Comparison of ENCODE assay signal across 25 mouse cellular contexts in the genomic region with DNA sequence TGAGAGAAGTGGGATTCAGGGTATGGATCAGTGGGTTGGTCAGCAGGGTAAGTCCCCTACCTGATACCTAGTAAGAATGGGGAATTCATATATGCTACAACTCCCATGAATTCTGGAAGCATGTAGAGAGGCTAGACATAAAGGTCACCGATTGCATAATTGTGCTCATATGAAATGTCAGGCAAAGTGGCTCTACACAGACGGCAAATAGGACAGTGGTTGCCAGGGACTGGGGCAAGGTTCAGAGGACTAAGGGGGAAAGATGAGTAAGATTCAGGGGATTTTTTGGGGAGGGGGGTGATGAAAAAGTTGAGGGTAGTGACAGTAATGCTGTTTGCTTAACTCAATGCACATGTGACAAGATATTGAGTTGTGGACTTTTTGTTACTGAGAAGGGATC. TPM values are rescaled to one million over a fixed set of nuclear protein-coding genes. Genes with fewer than 3 reads are reported as not detected.
DNase-seq lines count a peak whose midpoint lies in the region; ATAC-seq and TF ChIP-seq lines count a peak whose summit lies in the region.
"Had no signal": no experiment of that assay in that cellular context is flagged by ENCODE, and none has a peak within 500 bp of the region (broad histone marks: within the 10 kb centered on the region; RNA-seq: fewer than 3 reads in every experiment).

No protein-coding gene starts in this region.

- no peak for TF ChIP-seq EP300 in liver, postnatal 0 days (IDR thresholded peaks at IDR 0.05; ENCODE audit: low read depth)

- WGBS in liver, postnatal 0 days (ENCODE audit: insufficient replicate concordance) = 62% methylated on average over 2 of the region's 2 CpGs
- 72% methylated on average over 2 of the region's 2 CpGs for WGBS in liver, embryonic 12.5 days (ENCODE audit: insufficient replicate concordance)

- no peak overlapping the region for H3K4me3 ChIP-seq in liver, postnatal 0 days (ENCODE audit: low read depth, low read length)
- no peak overlapping the region for H3K4me3 ChIP-seq in liver, embryonic 12.5 days
- H3K4me3 ChIP-seq: forebrain, embryonic 10.5 days; forebrain, embryonic 13.5 days; heart, embryonic 12.5 days; heart, embryonic 15.5 days; hindbrain, embryonic 10.5 days; hindbrain, embryonic 13.5 days had no signal

- H3K9ac ChIP-seq in liver, postnatal 0 days (replicated peaks) = no peak overlapping the region
- no peak overlapping the region for H3K9ac ChIP-seq in liver, embryonic 12.5 days
- H3K9ac ChIP-seq: forebrain, embryonic 13.5 days; heart, embryonic 12.5 days; heart, embryonic 15.5 days; hindbrain, embryonic 13.5 days had no signal

- no peak overlapping the region for H3K4me2 ChIP-seq in liver, postnatal 0 days (ENCODE audit: low read depth, low read length)
- H3K4me2 ChIP-seq in liver, embryonic 12.5 days = no peak overlapping the region
- H3K4me2 ChIP-seq: forebrain, embryonic 13.5 days; heart, embryonic 12.5 days; heart, embryonic 15.5 days; hindbrain, embryonic 13.5 days had no signal

- peak; percentile 26 to 46 for DNase-seq in adrenal gland, postnatal 36 days
- no peak for DNase-seq in adrenal gland, postnatal 25 days
- no peak for DNase-seq in liver, postnatal 0 days
- peak; percentile 76 for DNase-seq in adipocyte (ENCODE audit: low spot score)
- DNase-seq: cerebellum, adult 18-20 months; cerebellum, adult 9-10 months; cerebellum, postnatal 14 days; gastrocnemius, postnatal 10 days; gastrocnemius, postnatal 36 days; heart, postnatal 10 days; heart, postnatal 36 days had no signal

- no peaks in the 10 kb centered on the region for H3K36me3 ChIP-seq in liver, postnatal 0 days (replicated peaks; ENCODE audit: insufficient read depth, low read length)
- no peaks in the 10 kb centered on the region for H3K36me3 ChIP-seq in liver, embryonic 12.5 days
- H3K36me3 ChIP-seq: forebrain, embryonic 10.5 days; heart, embryonic 15.5 days; hindbrain, embryonic 10.5 days; hindbrain, embryonic 13.5 days had no signal

- no peak for TF ChIP-seq CTCF in liver, postnatal 0 days (IDR thresholded peaks at IDR 0.05; ENCODE audit: low read depth)

- H3K27me3 ChIP-seq in liver, postnatal 0 days (ENCODE audit: insufficient read depth, low read length) = no peaks in the 10 kb centered on the region
- no peaks in the 10 kb centered on the region; the same call in 1 of the 2 replicates for H3K27me3 ChIP-seq in liver, embryonic 12.5 days (replicated peaks)
- H3K27me3 ChIP-seq: forebrain, embryonic 13.5 days; heart, embryonic 12.5 days; heart, embryonic 15.5 days; hindbrain, embryonic 13.5 days had no signal

- no peak overlapping the region for H3K27ac ChIP-seq in liver, postnatal 0 days (ENCODE audit: low read depth)
- no peak overlapping the region for H3K27ac ChIP-seq in liver, embryonic 12.5 days
- H3K27ac ChIP-seq: forebrain, embryonic 10.5 days; forebrain, embryonic 13.5 days; hindbrain, embryonic 10.5 days; hindbrain, embryonic 13.5 days; hindbrain, postnatal 0 days had no signal

- no peaks in the 10 kb centered on the region for H3K9me3 ChIP-seq in liver, postnatal 0 days (ENCODE audit: low read length)
- H3K9me3 ChIP-seq in liver, embryonic 12.5 days (replicated peaks) = no peaks in the 10 kb centered on the region
- H3K9me3 ChIP-seq: forebrain, embryonic 13.5 days; heart, embryonic 12.5 days; heart, embryonic 15.5 days; hindbrain, embryonic 13.5 days had no signal

- peak; percentile 79 for ATAC-seq in liver, postnatal 0 days
- no peak for ATAC-seq in liver, embryonic 12.5 days
- ATAC-seq in monocyte, adult 5-6 weeks (replicated peaks; ENCODE audit: insufficient number of reproducible peaks, low FRiP score, low TSS enrichment, poor library complexity, severe bottlenecking) = peak; percentile 71
- ATAC-seq: activated CD4-positive, CD25-positive, alpha-beta regulatory T cell, adult 4 months; CD4-positive, CD25-positive, alpha-beta regulatory T cell, adult 4 months; forebrain, embryonic 13.5 days; forebrain, embryonic 16.5 days; hindbrain, postnatal 0 days; inflammation-experienced regulatory T-cells, adult 6 months; intestine, embryonic 16.5 days had no signal

- no peaks in the 10 kb centered on the region for H3K4me1 ChIP-seq in liver, postnatal 0 days (ENCODE audit: insufficient read depth)
- H3K4me1 ChIP-seq in liver, embryonic 12.5 days = no peaks in the 10 kb centered on the region
- H3K4me1 ChIP-seq: forebrain, embryonic 10.5 days; forebrain, embryonic 13.5 days; hindbrain, embryonic 10.5 days; hindbrain, embryonic 13.5 days had no signal

RNA-seq across cellular contexts. Expression of gene Cyth3, which starts 41.3 kb away (rescaled TPM):
- total RNA-seq in adrenal gland, postnatal 36 days (2021) = 100 to 1,000 TPM; 120 to 180 TPM
- 156 and 193 TPM in 2 replicates for total RNA-seq in adrenal gland, postnatal 25 days (2021)
- 12.1 and 15.3 TPM in 2 replicates for polyA plus RNA-seq in liver, postnatal 0 days (2015; fragmentation: Nextera tagmentation; extraction: Ambion mirVana)
- polyA plus RNA-seq in liver, embryonic 12.5 days (2016; fragmentation: Nextera tagmentation; extraction: Ambion mirVana) = 46.0 and 47.7 TPM in 2 replicates
- total RNA-seq in monocyte, adult 5-6 weeks (2017) = 129 to 134 TPM (median 132 TPM) in 3 replicates

RNA-seq across cellular contexts. Expression of gene Rac1, which starts 53.1 kb away (rescaled TPM):
- total RNA-seq in adrenal gland, postnatal 36 days (2021) = 100 to 1,000 TPM; 372 to 394 TPM
- 358 and 372 TPM in 2 replicates for total RNA-seq in adrenal gland, postnatal 25 days (2021)
- 162 and 173 TPM in 2 replicates for polyA plus RNA-seq in liver, postnatal 0 days (2015; fragmentation: Nextera tagmentation; extraction: Ambion mirVana)
- 254 and 256 TPM in 2 replicates for polyA plus RNA-seq in liver, embryonic 12.5 days (2016; fragmentation: Nextera tagmentation; extraction: Ambion mirVana)
- total RNA-seq in monocyte, adult 5-6 weeks (2017) = 193 to 248 TPM (median 198 TPM) in 3 replicates

Comparison
In these comparisons a context has a peak if more than half of its experiments do, and no peak if none do; other contexts are left out.
1. DNase-seq: peak in adrenal gland, postnatal 36 days (2 of 2) and adipocyte (single experiment); none in adrenal gland, postnatal 25 days (single experiment) and liver, postnatal 0 days (single experiment).